Mouse (Mus musculus) brain, embryonic 14.5 days (tissue): ENCODE results near the gene Tvp23a.

Experiments
- CTCF ChIP-seq: fragments of 200-500 bp; IDR thresholded peaks from 2 replicates; pipeline ENCODE4 v1.5.1; 2012; ENCODE audit warnings: inconsistent platforms, mild to moderate bottlenecking, moderate library complexity, borderline replicate concordance; ENCODE audit not compliant: insufficient read depth, insufficient read length; ENCODE audit errors: extremely low read depth
- POLR2A ChIP-seq: fragments of 200-500 bp; IDR thresholded peaks from 2 replicates; pipeline ENCODE4 v1.6.1; 2012; ENCODE audit warnings: mild to moderate bottlenecking, inconsistent platforms, borderline replicate concordance; ENCODE audit not compliant: poor library complexity, insufficient read depth, insufficient read length, severe bottlenecking; ENCODE audit errors: extremely low read depth

GRCm38 (mm10) chr16:10486993-10487392 is 39.8 kb upstream of the Tvp23a start:
- TF ChIP-seq POLR2A (no peak), CTCF (no peak)
